Mouse (Mus musculus): Measurements from ENCODE around the gene Ntrk3. TPM values are rescaled to one million over a fixed set of nuclear protein-coding genes. Genes with fewer than 3 reads are reported as not detected.
A peak's percentile ranks its signal among the peaks of the same experiment; 100 is the strongest.

Ntrk3 gene
- polyA plus RNA-seq, 1 experiment from 2014 or later, result 21.1 TPM

DNA sequence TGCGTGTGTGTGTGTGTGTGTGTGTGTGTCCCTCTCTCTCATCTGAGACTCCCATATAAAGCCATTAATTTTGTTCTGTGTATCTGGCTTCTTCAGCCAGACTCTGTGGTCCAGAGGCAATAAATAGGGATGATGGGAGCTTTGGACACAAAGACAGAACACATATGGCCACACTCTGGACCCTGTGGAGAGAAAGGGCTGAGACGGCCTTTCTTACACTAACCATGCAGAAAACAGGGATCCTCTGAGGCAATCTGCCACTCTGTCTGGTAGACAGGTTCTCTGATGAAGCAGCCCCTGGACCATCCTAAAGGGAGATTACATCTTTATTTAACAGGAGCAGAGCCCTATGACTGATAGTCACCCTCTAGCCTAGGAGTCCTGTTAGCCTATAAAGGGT, 253.5 kb downstream of the Ntrk3 start:
- Histone ChIP-seq H3K4me3 (no peak overlapping the region), H3K4me1 (replicated peaks) (peaks cover 21% of the 10 kb centered on the region), H3K9ac (no peak overlapping the region), H3K27me3 (no peaks in the 10 kb centered on the region), H3K4me2 (no peak overlapping the region), H3K27ac (peak overlapping the region; percentile 35), H3K36me3 (no peaks in the 10 kb centered on the region), H3K9me3 (no peaks in the 10 kb centered on the region)
- WGBS, result 77% methylated on average over 2 of the region's 2 CpGs
- ATAC-seq (ENCODE audit: low FRiP score), result no peak

DNA sequence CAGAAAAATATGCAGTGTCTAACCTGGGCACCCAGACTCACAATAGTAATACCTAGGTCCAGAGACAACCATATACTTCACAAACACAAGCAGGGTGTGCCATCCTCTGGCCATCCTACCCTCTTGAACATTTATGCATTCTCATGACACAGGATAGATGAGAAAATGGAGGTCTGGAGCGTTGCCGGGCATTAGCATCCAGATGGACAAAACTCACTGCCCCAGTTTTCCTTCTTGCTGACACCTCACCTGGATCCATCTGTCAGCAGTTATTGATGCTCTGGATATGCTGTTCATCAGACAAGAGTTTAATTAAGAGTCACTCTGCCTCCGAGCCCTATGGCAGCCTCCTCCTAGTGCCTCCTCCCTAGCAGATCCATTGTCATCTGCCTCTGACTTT, 254.1 kb downstream of the Ntrk3 start:
- Histone ChIP-seq H3K27ac (peak overlapping the region; percentile 66; the same call in 1 of the 2 replicates), H3K9ac (no peak overlapping the region), H3K4me1 (replicated peaks) (peaks cover 21% of the 10 kb centered on the region), H3K27me3 (no peaks in the 10 kb centered on the region), H3K4me3 (no peak overlapping the region), H3K9me3 (no peaks in the 10 kb centered on the region), H3K36me3 (no peaks in the 10 kb centered on the region), H3K4me2 (no peak overlapping the region)
- WGBS, result 76% methylated on average over 3 of the region's 3 CpGs
- no peak for ATAC-seq (ENCODE audit: low FRiP score)

DNA sequence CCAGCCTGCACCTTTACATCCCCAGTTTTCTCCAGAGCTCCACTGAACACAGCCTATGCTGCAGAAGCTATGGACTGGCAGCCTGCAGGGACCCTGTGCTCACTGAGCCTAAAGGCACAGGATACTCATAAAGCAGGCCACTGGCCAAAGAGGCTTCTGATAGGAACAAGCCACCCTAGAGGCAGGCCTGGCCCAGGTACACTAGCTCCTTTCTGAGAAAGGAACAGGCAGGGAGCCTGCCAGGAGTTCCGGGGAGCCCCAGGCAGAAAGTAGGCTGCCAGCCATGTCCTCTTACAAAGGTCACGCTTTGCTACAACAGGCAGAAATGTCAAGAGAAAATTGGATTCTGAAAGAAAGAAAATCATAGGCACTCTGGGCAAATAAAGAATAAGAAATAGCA, 254.8 kb downstream of the Ntrk3 start:
- Histone ChIP-seq H3K4me1 (replicated peaks) (peaks cover 23% of the 10 kb centered on the region), H3K4me3 (no peak overlapping the region), H3K27me3 (no peaks in the 10 kb centered on the region), H3K36me3 (no peaks in the 10 kb centered on the region), H3K4me2 (no peak overlapping the region), H3K9ac (no peak overlapping the region), H3K9me3 (no peaks in the 10 kb centered on the region), H3K27ac (peak overlapping the region; percentile 66)
- 75% methylated on average over 2 of the region's 2 CpGs for WGBS
- no peak for ATAC-seq (ENCODE audit: low FRiP score)

DNA sequence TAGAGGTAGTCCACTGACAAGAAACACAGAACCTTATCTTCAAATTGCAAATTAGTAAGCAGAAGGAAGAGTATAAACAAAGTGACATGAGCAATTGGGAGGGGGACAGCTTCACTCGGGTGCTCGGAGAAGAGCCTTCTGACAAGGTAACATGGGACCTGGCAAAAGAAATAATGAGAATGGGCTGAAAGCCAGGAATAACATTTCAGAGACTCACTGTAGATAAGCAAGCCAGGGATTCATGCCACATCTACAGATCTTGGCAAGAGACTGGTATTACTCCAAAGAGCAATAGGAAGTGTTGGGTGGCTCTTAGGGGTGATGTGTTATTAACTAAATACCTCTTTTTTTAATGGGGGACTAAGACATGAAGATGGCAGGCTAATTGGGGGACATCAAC, 258.9 kb downstream of the Ntrk3 start:
- Histone ChIP-seq H3K9me3 (no peaks in the 10 kb centered on the region), H3K27me3 (no peaks in the 10 kb centered on the region), H3K9ac (no peak overlapping the region), H3K36me3 (peaks cover 22% of the 10 kb centered on the region), H3K4me2 (no peak overlapping the region), H3K4me1 (replicated peaks) (peaks cover 16% of the 10 kb centered on the region), H3K4me3 (no peak overlapping the region), H3K27ac (no peak overlapping the region)
- 74% methylated on average over 2 of the region's 2 CpGs for WGBS
- no peak for ATAC-seq (ENCODE audit: low FRiP score)

DNA sequence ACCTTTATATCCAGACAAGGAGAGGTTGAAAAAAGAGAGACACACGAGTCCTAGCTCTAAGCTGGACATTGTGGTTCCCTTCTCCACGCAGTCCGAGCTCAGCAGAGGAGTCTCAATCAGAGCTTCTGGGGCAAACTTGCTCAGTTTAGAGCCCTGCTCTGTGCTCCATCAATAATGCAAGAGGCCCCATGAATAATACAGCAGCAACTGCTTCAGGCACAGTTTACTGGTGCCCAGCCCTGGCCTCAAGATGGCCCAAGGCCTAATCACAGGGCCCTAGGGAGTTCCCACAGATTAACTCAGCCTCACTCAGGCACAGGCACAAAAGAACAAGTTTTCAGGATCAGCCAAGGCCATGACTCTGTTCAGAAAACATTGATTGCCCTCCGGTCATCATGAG, 266.1 kb downstream of the Ntrk3 start:
- no peak for ATAC-seq (ENCODE audit: low FRiP score)
- no peaks in the 10 kb centered on the region for H3K9me3 ChIP-seq
- WGBS, result 77% methylated on average over 4 of the region's 4 CpGs
- H3K36me3 ChIP-seq, result peaks cover 18% of the 10 kb centered on the region
- H3K4me3 ChIP-seq, result no peak overlapping the region
- no peak overlapping the region for H3K27ac ChIP-seq
- H3K9ac ChIP-seq, result no peak overlapping the region
- no peaks in the 10 kb centered on the region for H3K27me3 ChIP-seq
- peaks cover 6% of the 10 kb centered on the region; the same call in 1 of the 2 replicates for H3K4me1 ChIP-seq (replicated peaks)
- no peak overlapping the region for H3K4me2 ChIP-seq

DNA sequence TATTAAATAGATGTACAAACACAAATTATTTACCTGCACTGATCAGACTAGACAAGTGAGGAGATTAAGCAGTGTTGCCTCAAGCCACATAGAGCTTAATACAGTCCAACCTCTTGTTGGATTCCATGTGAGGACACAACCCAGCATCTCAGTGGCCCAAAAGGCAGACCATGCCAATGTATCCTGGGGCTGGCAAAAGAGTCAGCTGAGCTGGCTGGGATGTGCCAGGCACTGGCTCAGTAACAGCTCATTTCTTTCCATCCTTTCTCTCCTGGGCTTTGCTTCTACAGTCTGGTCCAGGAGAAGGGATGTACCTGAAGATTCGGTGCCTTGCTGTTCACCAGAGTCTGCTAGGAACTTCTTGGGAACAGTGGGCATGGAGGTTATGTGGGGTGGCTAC, 266.5 kb downstream of the Ntrk3 start:
- Histone ChIP-seq H3K27ac (no peak overlapping the region), H3K27me3 (no peaks in the 10 kb centered on the region), H3K4me3 (no peak overlapping the region), H3K9ac (no peak overlapping the region), H3K36me3 (peaks cover 15% of the 10 kb centered on the region), H3K4me1 (replicated peaks) (peaks cover 6% of the 10 kb centered on the region; the same call in 1 of the 2 replicates), H3K9me3 (no peaks in the 10 kb centered on the region), H3K4me2 (no peak overlapping the region)
- ATAC-seq (ENCODE audit: low FRiP score), result no peak
- 91% methylated on average over 1 of the region's 1 CpGs for WGBS

DNA sequence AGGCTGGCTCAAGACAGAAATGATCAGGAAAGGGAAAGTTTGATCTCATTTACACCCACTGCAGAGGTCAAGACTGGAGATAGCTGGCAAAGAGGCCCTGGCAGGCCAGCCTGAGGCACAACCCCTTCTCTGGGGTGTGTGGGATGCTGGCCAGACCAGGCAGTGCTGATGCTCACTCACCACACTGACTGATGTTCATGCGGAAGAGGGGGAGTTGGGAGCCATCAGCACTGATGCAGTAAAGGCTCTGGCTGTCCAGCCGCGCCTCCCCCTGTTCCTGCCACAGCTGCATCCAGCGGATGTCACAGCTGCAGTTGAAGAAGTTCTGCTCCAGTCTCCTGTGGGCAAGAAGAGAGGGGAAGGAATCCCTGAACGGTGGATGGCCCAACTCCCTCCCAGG, 275.2 kb downstream of the Ntrk3 start:
- Histone ChIP-seq H3K9me3 (no peaks in the 10 kb centered on the region), H3K27me3 (no peaks in the 10 kb centered on the region), H3K36me3 (peaks cover 27% of the 10 kb centered on the region), H3K4me1 (replicated peaks) (no peaks in the 10 kb centered on the region), H3K4me3 (no peak overlapping the region), H3K9ac (no peak overlapping the region), H3K4me2 (no peak overlapping the region), H3K27ac (no peak overlapping the region)
- ATAC-seq (ENCODE audit: low FRiP score), result no peak
- 77% methylated on average over 5 of the region's 5 CpGs for WGBS

DNA sequence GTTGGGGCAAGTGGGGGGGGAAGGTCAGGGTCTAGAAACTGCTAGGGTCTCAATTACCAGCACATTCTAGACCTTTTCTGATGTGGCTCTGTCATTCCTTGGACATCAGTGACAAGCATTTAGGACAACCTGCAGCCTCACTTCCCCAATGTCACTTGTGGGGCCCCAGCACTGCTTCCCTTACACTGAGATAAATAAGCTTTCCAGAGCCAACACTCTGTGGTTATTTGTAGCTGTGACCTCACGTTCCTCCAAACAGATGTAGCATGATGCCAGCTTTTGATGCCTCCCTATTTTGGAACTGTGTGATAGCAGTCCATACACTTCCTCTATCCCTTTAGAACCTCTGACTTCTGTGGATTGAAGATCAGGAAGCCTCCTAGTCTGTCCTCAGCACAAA, 278.8 kb downstream of the Ntrk3 start:
- Histone ChIP-seq H3K9me3 (no peaks in the 10 kb centered on the region), H3K4me2 (no peak overlapping the region), H3K4me1 (replicated peaks) (no peaks in the 10 kb centered on the region), H3K27me3 (no peaks in the 10 kb centered on the region), H3K4me3 (no peak overlapping the region), H3K27ac (no peak overlapping the region), H3K9ac (no peak overlapping the region), H3K36me3 (peaks cover 27% of the 10 kb centered on the region)
- WGBS, result 92% methylated on average over 1 of the region's 1 CpGs
- no peak for ATAC-seq (ENCODE audit: low FRiP score)

DNA sequence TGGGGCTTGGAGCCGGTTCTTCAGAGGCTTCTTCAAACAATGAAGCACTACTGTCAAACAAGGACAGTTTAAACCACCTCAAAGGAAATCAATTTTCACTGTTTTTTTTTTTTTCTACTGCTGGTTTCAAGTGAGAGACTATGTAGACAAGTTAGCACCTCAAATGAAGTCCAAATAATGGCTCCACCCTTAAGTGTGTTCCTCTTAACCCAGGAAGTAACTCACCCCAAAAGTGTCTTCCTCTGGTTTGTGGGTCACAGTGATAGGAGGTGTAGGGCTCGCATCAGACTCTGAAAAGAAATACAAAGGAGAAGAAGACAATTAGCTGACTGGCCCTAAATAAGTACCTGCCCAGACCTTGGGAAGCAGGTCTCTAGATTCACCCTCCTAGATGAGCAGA, 286.1 kb downstream of the Ntrk3 start:
- H3K4me3 ChIP-seq, result no peak overlapping the region
- no peaks in the 10 kb centered on the region for H3K4me1 ChIP-seq (replicated peaks)
- H3K27ac ChIP-seq, result no peak overlapping the region
- H3K36me3 ChIP-seq, result peaks cover 35% of the 10 kb centered on the region
- H3K4me2 ChIP-seq, result no peak overlapping the region
- WGBS, result 73% methylated on average over 2 of the region's 2 CpGs
- H3K27me3 ChIP-seq, result no peaks in the 10 kb centered on the region
- ATAC-seq (ENCODE audit: low FRiP score), result no peak
- H3K9ac ChIP-seq, result no peak overlapping the region
- H3K9me3 ChIP-seq, result no peaks in the 10 kb centered on the region

DNA sequence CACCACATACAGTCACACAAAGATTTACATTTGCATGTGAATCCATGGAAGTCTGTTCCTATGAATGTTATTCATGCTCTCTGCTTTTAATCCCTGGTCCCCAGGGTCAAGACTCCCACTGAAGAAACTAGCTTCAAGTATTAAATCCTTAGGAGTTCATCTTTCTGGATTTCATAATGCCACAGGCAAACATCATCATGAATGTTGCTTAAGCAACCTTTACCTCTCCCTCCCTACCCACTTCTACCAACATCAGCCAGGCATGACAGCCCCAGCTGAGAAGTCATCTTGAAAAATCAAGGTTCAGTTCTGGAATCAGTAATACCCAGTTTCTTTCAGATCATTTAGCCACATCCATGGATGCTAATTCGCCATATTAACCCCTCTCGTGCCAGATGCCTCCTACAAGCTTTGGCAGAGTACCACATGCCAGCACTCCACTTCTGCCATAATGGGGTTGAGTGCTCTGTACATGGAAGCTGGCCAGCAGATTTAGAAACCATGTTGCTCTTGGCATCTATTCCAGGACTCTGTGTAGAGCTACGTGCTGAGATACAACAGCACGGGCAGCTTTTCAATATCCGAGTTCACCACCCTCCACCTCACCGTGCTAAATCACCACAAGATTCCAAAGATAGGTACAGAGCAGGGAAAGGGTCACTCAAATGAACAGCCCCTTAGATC, 287.8 kb downstream of the Ntrk3 start:
- WGBS, result 89% methylated on average over 6 of the region's 6 CpGs

DNA sequence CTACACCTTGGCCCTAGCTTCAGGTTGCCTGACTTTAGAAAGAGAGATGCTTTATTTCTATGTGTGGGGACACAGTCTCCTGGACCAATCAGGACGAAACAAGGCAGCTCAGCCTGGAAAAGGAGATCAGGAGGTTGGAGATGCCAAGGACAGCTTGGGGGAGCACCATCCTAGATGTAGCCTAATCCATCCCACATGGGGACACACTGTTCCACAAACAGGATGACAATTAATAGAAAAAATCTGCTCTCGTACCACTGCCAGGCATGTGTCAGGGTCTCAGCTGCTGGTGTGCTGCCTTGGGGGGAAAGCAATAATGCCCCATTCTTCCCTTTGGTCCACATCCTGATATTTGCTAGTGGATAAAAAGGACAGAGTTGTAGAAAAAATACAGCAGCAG, 289.0 kb downstream of the Ntrk3 start:
- no peak overlapping the region for H3K4me3 ChIP-seq
- ATAC-seq (ENCODE audit: low FRiP score), result no peak
- no peak overlapping the region for H3K9ac ChIP-seq
- no peaks in the 10 kb centered on the region for H3K4me1 ChIP-seq (replicated peaks)
- no peak overlapping the region for H3K27ac ChIP-seq
- peaks cover 46% of the 10 kb centered on the region for H3K36me3 ChIP-seq
- no peaks in the 10 kb centered on the region for H3K27me3 ChIP-seq
- H3K9me3 ChIP-seq, result no peaks in the 10 kb centered on the region
- WGBS, result 73% methylated on average over 2 of the region's 2 CpGs
- no peak overlapping the region for H3K4me2 ChIP-seq

More for the DNA sequence above, 287.8 kb downstream of the Ntrk3 start:
- H3K9me3 ChIP-seq, result no peaks in the 10 kb centered on the region
- H3K9ac ChIP-seq, result no peak overlapping the region
- H3K27me3 ChIP-seq, result no peaks in the 10 kb centered on the region
- H3K4me2 ChIP-seq, result no peak overlapping the region
- ATAC-seq (ENCODE audit: low FRiP score), result no peak
- H3K4me1 ChIP-seq (replicated peaks), result no peaks in the 10 kb centered on the region
- H3K4me3 ChIP-seq, result no peak overlapping the region
- H3K36me3 ChIP-seq, result peaks cover 41% of the 10 kb centered on the region
- no peak overlapping the region for H3K27ac ChIP-seq

DNA sequence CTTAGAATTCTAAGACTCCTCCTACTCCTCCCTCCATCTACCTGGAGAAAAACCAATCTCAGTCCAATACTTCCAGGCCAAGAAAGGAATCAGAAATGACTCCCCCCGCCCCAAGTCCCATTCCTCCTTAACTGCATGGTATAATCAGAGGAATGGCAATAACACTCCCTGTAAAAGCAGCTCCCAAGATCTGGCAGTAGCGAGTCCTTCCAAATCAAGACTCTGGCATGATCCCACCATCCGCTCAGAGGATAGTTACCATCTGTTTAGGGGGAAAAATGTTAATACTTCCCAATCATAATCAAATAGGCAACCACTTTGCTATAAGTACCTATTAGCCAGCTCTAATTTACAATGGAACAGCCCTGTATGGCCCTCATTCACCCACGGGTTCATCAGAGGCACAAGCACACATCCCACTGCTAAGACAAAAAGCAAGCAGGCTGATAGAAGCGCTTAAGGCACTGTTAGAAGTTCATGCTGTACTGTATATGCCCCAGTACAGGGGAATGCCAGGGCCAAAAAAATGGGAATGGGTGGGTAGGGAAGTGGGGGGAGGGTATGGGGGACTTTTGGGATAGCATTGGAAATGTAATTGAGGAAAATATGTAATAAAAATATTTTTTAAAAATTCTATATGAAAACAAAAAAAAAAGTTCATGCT, 294.3 kb downstream of the Ntrk3 start:
- no peaks in the 10 kb centered on the region for H3K4me1 ChIP-seq (replicated peaks)
- no peak for ATAC-seq (ENCODE audit: low FRiP score)
- 94% methylated on average over 5 of the region's 5 CpGs for WGBS

DNA sequence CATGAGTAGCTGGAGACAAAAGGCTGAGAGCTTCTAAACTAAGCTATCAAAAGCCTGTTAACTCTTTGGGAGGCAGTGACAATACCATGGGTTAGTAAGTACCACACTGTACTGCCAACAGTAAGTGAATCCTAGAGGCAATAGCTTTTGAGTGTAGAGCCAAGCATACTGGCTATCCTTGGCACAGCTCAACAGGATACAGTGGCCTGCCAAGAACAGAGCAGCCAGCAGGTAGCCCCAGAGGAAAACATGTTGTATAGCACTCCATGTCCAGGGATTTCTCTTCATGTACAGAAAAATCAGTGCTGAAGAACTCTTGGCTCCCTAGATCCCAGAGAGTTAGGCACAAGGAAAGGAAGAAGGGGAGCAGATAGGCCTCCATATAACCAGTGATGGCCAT, 296.1 kb downstream of the Ntrk3 start:
- Histone ChIP-seq H3K4me1 (replicated peaks) (no peaks in the 10 kb centered on the region), H3K4me2 (no peak overlapping the region), H3K4me3 (no peak overlapping the region), H3K27ac (no peak overlapping the region), H3K9ac (no peak overlapping the region), H3K36me3 (peaks cover 31% of the 10 kb centered on the region), H3K27me3 (no peaks in the 10 kb centered on the region), H3K9me3 (no peaks in the 10 kb centered on the region)
- ATAC-seq (ENCODE audit: low FRiP score), result no peak

More for the DNA sequence above, 294.3 kb downstream of the Ntrk3 start:
- Histone ChIP-seq H3K4me2 (no peak overlapping the region), H3K27me3 (no peaks in the 10 kb centered on the region), H3K36me3 (peaks cover 29% of the 10 kb centered on the region), H3K9me3 (no peaks in the 10 kb centered on the region), H3K9ac (no peak overlapping the region), H3K27ac (no peak overlapping the region), H3K4me3 (no peak overlapping the region)
